Mouse (Mus musculus) liver, adult (tissue): ENCODE measurements around the gene Plxdc1.

Experiments used
- GATA4 ChIP-seq: IDR thresholded peaks from 2 replicates; pipeline ENCODE4 v1.6.1; 2014; ENCODE audit warnings: mild to moderate bottlenecking, low read length; ENCODE audit not compliant: insufficient replicate concordance

The Plxdc1 gene

DNA sequence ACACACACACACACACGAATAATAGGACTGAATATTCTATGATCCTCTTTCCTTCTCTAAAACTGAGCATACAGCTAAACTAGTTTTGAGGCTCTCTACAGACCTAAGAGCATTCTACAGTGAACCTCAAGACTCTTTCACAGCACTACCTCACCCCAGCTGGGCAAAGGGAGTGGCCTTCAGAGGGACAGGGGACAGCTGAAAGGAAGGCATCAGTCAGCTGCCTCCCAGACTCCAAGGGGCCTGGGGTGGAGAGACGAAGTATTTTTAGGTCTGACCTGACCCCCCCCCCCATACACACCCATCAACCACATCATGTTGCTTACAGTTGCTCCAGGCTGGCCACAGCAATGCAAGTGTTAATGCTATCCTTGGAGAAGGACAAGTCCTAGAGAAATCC is 34.9 kb upstream of the Plxdc1 start:
- no peak for TF ChIP-seq GATA4

DNA sequence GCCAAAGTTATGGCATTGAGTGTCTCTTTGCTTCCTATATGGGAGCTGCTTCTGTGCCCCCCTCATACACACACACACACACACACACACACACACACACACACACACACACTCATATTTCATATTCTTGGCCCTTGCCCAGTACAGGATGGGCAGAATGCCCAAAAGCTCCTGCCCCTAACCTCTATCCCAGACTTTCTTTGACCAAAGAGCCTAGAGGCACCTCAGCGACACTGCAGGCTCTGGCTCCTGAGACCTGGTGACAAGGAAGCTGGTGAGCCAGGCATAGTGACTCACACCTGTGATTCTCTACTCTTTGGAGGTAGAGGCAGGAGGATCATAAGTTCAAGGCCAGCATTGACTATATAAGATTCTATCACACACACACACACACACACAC is 34.5 kb upstream of the Plxdc1 start:
- no peak for TF ChIP-seq GATA4

DNA sequence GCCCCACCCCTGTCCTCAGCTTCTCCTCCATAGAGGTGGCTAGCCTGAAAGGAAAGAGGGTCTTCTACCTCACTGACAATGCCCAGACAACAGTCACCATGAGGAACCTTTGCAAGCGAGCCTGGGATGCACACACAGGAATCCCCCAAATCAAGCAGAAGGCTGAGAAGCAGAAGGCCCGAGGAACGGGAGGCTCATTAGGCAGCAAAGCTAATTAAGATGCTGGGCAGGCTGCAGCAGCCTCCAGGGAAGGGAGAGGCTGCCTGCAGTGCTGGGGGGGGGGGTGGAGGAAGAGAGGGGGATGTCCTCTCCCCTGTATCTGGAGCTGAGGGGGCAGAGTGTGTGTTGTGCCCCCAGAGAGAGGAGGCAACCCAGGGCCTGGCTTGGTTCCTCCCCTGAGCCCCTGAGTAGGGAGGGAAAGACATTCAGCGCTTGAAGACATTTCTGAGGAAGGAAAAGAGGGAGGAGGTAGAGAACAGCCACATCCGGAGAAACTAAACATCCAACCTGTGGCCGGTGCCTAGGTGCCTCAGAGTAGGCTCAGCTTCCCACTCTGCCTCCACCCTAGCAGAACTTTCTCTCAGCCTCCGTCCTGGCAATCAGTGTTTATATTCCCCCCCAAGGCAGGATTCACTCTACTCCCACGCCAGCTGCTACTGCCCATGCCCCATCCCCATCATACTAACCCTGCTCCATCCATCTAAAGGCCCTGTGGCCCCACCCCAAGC is 33.8 kb upstream of the Plxdc1 start:
- no peak for TF ChIP-seq GATA4

DNA sequence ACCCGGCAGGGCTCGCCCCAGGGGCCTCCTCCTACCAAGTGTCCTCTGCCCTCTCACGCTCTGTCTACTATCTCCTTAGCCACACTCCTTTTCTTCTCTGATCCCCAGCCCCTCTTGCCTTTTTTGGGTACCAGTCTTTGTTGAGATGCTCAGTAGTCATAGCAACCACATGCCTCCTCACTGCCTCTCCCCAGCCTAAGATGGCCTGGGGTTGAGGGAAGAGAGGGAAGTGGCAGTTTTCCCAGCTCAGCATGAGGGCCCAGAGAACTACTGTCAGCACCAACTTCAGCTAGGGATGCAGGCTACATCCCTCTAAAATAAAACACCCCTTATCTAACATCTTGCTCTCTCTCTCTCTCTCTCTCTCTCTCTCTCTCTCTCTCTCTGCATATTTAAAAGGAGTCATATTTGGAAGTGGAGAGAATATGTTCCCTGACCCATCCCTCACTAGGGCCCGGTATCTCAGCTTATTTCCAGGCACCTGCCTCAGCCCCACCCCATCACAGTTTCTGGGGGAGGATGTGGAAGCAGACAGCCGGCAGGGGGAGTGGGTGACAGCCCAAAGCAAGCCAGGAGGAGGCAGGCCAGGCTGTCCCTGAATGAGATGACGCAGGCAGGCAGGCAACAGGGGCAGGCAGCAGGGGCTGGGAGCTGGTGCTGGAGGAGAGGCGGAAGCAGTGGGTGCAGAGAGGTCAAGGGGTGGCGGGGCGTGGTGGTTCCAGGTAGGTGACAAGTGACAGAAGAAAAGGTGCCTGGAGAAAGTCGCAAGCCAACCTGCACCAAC is 32.8 kb upstream of the Plxdc1 start:
- TF ChIP-seq GATA4, result no peak

DNA sequence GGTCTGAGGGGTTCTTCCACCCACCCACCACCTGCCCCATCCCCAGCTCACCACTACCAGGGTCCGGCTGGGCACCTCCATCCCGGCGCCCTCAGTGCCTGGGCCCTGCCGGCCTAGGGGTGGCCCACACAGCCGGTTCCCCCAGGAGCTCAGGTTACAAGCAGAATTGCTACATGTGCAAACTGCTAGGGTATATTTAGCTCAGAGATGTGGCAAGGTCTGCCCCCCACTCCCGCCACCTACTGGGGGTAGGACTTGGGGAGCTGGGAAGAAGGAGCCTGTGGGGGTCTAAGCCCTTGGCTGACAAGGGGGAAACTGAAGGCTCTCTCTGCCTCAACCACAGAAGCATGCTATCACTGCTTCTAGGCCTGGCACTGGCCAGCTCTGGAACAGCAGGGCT is 32.0 kb upstream of the Plxdc1 start:
- no peak for TF ChIP-seq GATA4

DNA sequence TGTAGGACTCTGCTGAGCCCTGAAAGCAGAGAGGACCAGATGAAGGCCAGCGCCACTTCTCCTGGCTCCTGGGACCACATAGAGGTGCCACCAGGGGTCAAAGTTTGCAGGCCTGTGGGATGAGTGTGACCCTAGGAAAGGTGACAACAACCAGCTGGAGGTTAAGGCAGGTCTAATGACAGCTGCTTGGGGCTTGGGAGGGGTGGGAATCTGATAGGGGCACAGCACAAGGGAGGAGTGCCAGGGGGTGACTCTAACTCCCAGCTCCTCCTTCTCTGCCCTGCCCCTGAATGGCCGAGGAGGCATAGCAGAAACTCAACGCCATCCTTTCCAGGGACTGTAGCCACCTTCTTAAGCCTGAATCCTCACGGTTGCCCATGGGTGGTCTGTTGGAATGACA is 30.6 kb upstream of the Plxdc1 start:
- no peak for TF ChIP-seq GATA4

DNA sequence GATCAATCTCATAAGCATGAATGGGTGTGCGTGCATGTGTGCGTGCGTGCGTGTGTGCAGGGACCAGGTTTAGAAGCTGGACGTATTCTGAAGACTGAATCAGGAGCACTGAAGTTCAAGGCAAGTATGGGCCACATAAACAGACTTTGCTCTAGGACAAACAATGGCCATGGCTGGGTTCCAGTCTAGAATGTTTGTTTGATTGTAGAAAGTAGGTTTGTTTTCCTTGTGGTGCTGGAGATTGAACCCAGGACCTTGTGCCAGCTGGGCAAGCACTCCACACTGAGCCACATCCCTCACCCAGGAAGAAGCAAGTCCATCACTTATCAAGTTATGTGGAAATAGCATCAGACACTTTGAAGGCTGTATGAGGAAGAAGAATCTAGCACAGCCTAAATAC is 29.9 kb upstream of the Plxdc1 start:
- TF ChIP-seq GATA4, result no peak

DNA sequence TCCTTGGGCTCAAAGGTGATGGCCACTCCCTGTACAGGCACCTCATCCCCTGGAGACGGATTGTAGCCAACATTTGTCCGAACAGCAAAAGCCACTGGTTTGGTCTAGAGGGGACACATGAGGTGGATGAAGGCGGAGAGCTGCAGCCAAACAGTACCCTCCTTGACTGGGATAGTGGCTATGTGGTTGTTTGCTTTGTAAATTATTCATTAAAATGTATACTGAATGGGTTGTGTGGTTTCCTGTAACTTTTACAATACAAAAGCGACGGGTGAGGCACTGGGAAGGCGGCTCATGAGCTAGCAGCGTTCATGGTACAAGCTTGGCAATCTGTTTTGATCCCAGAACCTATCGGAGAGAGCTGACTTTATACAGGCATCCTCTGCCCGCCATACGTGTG is 26.6 kb upstream of the Plxdc1 start:
- no peak for TF ChIP-seq GATA4

DNA sequence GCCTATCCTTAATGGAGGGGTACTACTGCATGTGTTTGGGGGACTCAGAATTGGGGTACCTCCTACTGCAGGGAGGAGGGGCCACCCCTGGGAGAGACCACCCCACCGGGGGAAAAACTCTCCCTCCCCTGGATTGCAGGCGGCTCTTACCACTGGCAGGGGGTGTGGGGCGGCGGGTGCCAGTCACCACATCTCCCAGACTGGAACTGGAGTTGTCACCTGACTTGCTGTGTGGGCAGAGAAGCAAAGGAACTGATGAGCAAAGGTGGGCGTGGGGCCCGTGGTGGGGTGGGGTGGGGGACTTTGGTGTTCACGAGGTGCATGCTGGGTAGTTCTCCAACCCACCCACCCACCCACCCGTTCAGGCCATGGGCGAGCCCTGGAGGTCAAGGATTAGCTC is 25.5 kb upstream of the Plxdc1 start:
- no peak for TF ChIP-seq GATA4

DNA sequence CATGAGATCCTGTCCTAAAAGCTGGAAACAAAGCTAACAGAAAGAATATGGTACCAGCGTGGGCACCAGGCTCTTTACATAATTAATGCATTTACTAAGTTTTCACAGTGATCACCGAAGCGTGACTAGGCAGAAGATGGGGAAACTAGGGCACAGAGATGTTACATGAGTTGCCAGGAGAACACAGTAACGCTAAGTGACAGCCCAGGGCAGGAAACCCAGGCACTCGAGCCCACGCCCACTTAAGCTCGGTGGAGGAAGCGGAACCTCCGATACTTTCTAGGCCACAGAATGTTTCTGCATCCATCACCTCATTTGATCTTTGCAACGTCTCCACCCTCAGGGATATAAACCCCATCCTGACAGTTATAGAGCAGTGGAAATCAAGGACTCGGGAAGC is 21.8 kb upstream of the Plxdc1 start:
- no peak for TF ChIP-seq GATA4

DNA sequence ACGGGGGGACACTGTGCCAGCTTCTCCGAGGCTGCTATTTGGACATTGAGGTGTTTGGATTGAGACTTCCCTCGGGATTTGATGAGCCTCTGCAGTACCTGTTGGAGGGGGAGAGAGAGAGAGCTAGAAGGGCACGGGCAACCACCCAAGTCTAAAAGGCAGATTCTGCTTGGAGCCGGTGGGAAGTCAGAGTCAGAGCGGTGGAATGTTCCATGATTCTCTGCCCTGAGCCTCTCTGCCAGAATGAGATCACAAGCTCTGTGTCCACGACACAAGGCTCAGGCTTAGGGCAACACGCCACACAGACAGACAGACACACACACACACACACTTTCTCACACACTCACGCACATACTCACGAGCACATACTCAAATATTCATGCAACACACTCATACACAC is 19.4 kb upstream of the Plxdc1 start:
- TF ChIP-seq GATA4, result no peak

DNA sequence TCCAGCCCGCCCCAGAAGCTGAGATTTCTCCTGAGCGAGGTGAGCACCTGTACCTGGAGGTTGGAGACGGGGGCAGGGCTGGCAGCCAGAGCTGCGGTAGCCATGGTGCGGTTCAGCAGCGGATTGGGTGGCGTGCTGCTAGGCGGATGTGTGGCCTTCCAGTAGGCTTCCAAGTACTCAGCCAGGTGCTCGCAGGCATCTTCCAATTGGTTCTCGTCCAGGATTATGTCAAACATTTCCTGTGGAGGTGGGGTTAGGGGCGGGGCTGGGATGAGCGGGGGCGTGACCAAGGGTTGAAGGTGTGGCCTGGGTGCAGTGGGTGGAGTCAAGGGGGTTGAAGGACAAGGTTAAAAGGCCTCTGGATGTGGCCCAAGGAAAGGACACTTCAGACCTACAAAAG is 18.8 kb upstream of the Plxdc1 start:
- no peak for TF ChIP-seq GATA4

DNA sequence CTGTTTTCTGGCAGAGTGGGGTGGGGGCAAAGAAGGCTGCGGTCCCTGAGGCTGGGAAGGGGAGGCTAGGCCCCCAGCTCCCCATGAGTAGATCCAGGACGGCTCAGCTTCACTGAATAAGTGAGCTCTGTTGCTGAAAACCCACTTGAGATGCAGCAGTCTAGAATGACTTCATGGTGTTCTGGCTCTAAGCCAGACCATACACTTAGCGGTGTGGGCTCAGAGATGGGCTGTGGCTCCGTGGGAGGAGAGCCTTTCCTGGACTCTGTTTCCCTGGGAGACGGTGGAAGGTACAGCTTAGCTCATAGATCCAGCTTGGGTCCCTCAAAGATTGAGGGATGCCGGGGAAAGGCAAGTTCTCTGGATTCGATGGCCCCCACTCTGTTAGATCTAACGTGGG is 17.9 kb upstream of the Plxdc1 start:
- no peak for TF ChIP-seq GATA4

DNA sequence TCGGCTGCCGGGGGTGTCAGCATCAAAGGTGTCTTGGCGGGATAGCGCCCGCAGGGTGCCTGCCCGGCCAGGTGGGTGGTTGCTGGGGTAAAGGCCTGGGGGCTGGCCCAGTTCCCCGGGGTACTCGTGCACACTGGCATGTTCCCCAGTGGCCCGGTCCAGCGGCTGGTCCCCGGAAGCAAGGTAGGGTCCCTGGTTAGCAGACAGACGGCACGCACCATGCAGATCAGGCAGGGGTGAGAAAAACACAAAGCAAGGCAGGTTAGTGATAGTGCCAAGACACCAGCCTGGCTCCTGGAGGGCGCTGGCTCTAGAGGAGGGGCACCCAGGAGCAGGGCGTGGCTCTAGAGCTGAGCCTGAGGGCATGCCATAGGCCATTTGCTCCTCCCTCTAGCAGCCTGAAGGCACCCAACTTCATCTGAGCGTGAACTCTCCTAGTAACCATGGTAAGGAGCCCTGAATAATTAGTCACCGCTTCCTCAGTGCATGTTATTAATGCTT is 17.0 kb upstream of the Plxdc1 start:
- no peak for TF ChIP-seq GATA4

DNA sequence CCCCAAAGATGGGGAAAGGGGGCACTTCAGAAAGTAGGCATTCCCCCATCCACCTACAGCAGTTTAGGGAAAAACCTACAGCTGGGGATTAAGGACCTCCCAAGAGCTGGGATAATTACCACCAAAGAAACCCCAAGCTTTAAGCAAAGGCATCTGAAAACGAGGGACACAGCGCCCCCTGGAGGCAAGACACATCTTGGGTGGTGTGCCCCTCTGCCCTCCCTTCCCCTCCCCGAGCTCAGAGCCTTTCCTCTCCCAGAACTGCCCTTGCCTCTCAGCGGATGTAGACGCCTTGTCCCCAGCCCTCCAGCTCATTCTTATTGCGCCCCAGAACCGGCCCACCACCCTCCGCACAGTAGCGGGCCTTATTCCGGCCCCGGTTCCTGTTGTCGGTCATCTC is 16.4 kb upstream of the Plxdc1 start:
- TF ChIP-seq GATA4, result no peak

DNA sequence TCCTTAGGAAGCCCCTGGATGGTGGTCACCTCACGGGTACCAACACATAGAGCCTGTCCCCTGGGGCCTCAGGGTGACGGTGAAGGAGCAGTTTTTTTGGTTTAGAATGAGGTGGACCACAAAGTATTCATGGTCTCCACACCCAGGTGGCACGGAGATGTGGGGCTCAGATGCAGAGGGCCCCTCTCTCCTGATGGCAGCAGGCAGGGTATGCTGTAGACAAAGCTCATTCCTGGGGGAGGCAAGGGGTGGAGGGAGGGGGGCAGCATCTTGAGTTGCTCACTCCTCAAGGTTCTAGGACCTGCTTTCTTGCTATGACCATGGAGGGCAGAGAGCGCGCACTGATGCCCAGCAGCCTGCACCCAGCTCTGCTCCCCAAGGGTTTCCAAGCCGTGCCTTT is 15.7 kb upstream of the Plxdc1 start:
- no peak for TF ChIP-seq GATA4
